Mouse (Mus musculus) myocyte (in vitro differentiated cells): ENCODE measurements at regions not wholly inside any gene's neighbourhood (a gene's known extent, or its start where the extent isn't known, plus 50 kb on each side); places are given as distances from the start of the nearest gene placed in this dataset.

ENCODE experiments used
- MYOG ChIP-seq, 3 experiments: IDR thresholded peaks; one replicate each; pipeline ENCODE4 v1.6.1; 2011; ENCODE audit warnings: control low read depth in 2 of 3, low read depth in 2 of 3, mild to moderate bottlenecking in 2 of 3; ENCODE audit not compliant: insufficient read length in 2 of 3, control insufficient read depth in 1 of 3, insufficient read depth in 1 of 3
- POLR2A ChIP-seq: IDR thresholded peaks from one replicate; pipeline ENCODE4 v1.6.1; 2011; ENCODE audit warnings: low read depth, mild to moderate bottlenecking, control low read depth, moderate library complexity; ENCODE audit not compliant: insufficient read length

DNA sequence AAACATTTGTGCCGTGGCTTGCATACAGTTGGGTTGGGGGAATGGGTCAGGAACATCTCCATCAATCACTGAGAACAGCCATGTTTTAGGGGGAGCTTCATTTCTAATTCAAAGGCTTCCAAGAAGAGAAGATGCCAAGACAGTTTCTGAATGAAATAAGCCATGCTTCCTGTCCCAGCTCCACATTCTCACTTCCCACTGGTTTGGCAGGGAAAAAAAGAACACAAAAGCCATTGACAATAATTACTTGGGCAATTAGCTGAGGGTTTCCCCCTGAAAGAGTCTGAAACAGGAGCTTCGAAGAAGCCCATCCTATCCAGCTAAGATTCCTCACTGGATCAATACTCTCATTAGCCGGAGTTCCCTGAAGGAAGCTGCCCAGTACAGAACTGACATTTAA lies 230.9 kb downstream of the Qdpr start:
- TF ChIP-seq POLR2A (no peak), MYOG (IDR thresholded peaks at IDR 0.05; ENCODE audit: control insufficient read depth in 1 of 3, insufficient read depth in 1 of 3, insufficient read length in 2 of 3, low read depth in 2 of 3) (no peak)
